Mouse (Mus musculus) testis, adult 2 months (tissue): ENCODE measurements at regions not wholly inside any gene's neighbourhood (a gene's known extent, or its start where the extent isn't known, plus 50 kb on each side); places are given as distances from the start of the nearest gene placed in this dataset.

Experiments
- CTCF ChIP-seq: fragments of 200-500 bp; IDR thresholded peaks from 2 replicates; pipeline ENCODE4 v1.5.1; 2012; ENCODE audit warnings: low read depth, mild to moderate bottlenecking, inconsistent platforms, low read length, moderate library complexity; ENCODE audit not compliant: control insufficient read depth, insufficient read depth, insufficient replicate concordance
- POLR2A ChIP-seq: fragments of 200-500 bp; IDR thresholded peaks from 2 replicates; pipeline ENCODE4 v1.6.1; 2012; ENCODE audit warnings: low read depth, mild to moderate bottlenecking, inconsistent platforms, low read length, moderate library complexity; ENCODE audit not compliant: control insufficient read depth

- TF ChIP-seq CTCF: no peak
- no peak for TF ChIP-seq POLR2A
Measured at GRCm38 (mm10) chr9:63818163-63818562, 60.4 kb upstream of the Smad3 start.
